Mouse (Mus musculus) retina, postnatal 7 days (tissue): ENCODE results near the gene Il34.
A peak's percentile ranks its signal among the peaks of the same experiment; 100 is the strongest.

ENCODE experiments used
- DNase-seq: peaks from one replicate; pipeline ENCODE4 v3.0.0-alpha.2; 2012; ENCODE audit warnings: low read depth, low spot score

The Il34 gene

GRCm38 (mm10) chr8:110779924-110780718 is 25.6 kb downstream of the Il34 start:
- no peak for DNase-seq

GRCm38 (mm10) chr8:110776335-110776734 is 29.4 kb downstream of the Il34 start:
- no peak for DNase-seq

GRCm38 (mm10) chr8:110775721-110776120 is 30.0 kb downstream of the Il34 start:
- no peak for DNase-seq

- DNase-seq: no peak
Measured at GRCm38 (mm10) chr8:110775316-110775715, 30.4 kb downstream of the Il34 start.

GRCm38 (mm10) chr8:110774725-110775124 is 31.0 kb downstream of the Il34 start:
- no peak for DNase-seq

- no peak for DNase-seq
Measured at GRCm38 (mm10) chr8:110774047-110774446, 31.7 kb downstream of the Il34 start.

- DNase-seq: no peak
Measured at GRCm38 (mm10) chr8:110772452-110772851, 33.3 kb downstream of the Il34 start.

- no peak for DNase-seq
Measured at GRCm38 (mm10) chr8:110767261-110767660, 38.5 kb downstream of the Il34 start.

- DNase-seq: no peak
Measured at GRCm38 (mm10) chr8:110764671-110765070, 41.1 kb downstream of the Il34 start.

- DNase-seq: no peak
Measured at GRCm38 (mm10) chr8:110761988-110762387, 43.7 kb downstream of the Il34 start.

GRCm38 (mm10) chr8:110761185-110761584 is 44.5 kb downstream of the Il34 start:
- no peak for DNase-seq

- peak; percentile 11 for DNase-seq
Measured at GRCm38 (mm10) chr8:110760280-110760940, 45.3 kb downstream of the Il34 start.

GRCm38 (mm10) chr8:110756196-110756595 is 49.5 kb downstream of the Il34 start:
- no peak for DNase-seq

- DNase-seq: no peak
Measured at GRCm38 (mm10) chr8:110755511-110756170, 50.1 kb downstream of the Il34 start.

GRCm38 (mm10) chr8:110754713-110755112 is 51.0 kb downstream of the Il34 start:
- no peak for DNase-seq

GRCm38 (mm10) chr8:110751490-110751889 is 54.2 kb downstream of the Il34 start:
- no peak for DNase-seq

GRCm38 (mm10) chr8:110750269-110750668 is 55.5 kb downstream of the Il34 start:
- DNase-seq: no peak

GRCm38 (mm10) chr8:110749500-110750170 is 56.1 kb downstream of the Il34 start:
- DNase-seq: peak; percentile 73

GRCm38 (mm10) chr8:110746661-110747060 is 59.1 kb downstream of the Il34 start:
- DNase-seq: no peak

- DNase-seq: no peak
Measured at GRCm38 (mm10) chr8:110745162-110745561, 60.6 kb downstream of the Il34 start.

- DNase-seq: no peak
Measured at GRCm38 (mm10) chr8:110742452-110742818, 63.3 kb downstream of the Il34 start.

- DNase-seq: no peak
Measured at GRCm38 (mm10) chr8:110741816-110742451, 63.8 kb downstream of the Il34 start.
